8 mouse cellular contexts compared by ENCODE assay signal in genomic region chr5:143328690-143329495, GRCm38 (mm10). TPM values are rescaled to one million over a fixed set of nuclear protein-coding genes. Genes with fewer than 3 reads are reported as not detected.
DNase-seq lines count a peak whose midpoint lies in the region; ATAC-seq and TF ChIP-seq lines count a peak whose summit lies in the region.

Gene Zdhhc4 (minus strand): TSS chr5:143329256.

- peaks cover 0 to 6% of the 10 kb centered on the region in 2 experiments; a peak in 1 of 4 replicates for H3K36me3 ChIP-seq in MEL (ENCODE audit: control insufficient read depth in 1 of 2, insufficient read depth in 2 of 2, low read length in 2 of 2)
- H3K36me3 ChIP-seq in forebrain, postnatal 0 days (ENCODE audit: insufficient read depth), result peaks cover 27% of the 10 kb centered on the region
- peaks cover 31% of the 10 kb centered on the region for H3K36me3 ChIP-seq in lung, embryonic 15.5 days

- peak; percentile 89 for ATAC-seq in forebrain, postnatal 0 days
- ATAC-seq in lung, embryonic 15.5 days (ENCODE audit: borderline replicate concordance, extremely low read depth, low FRiP score, low TSS enrichment), result peak; percentile 71; the same call in 1 of the 2 replicates

- H3K27me3 ChIP-seq in MEL (ENCODE audit: control insufficient read depth in 1 of 2, insufficient read depth in 2 of 2, low read length in 2 of 2), result no peaks in the 10 kb centered on the region
- no peaks in the 10 kb centered on the region for H3K27me3 ChIP-seq in cerebellum, adult 2 months (ENCODE audit: control insufficient read depth, insufficient read depth, low read length)
- H3K27me3 ChIP-seq in forebrain, postnatal 0 days (ENCODE audit: insufficient read depth, low read length), result no peaks in the 10 kb centered on the region
- no peaks in the 10 kb centered on the region for H3K27me3 ChIP-seq in lung, embryonic 15.5 days

- TF ChIP-seq EP300 in MEL (IDR thresholded peaks at IDR 0.05; ENCODE audit: low read depth in 1 of 2, low read length in 2 of 2), result peak in 1 of 2 experiments; percentile 26; a peak in 1 of 4 replicates

- TF ChIP-seq RAD21 in MEL (IDR thresholded peaks at IDR 0.05; ENCODE audit: low read depth, low read length), result no peak

- DNase-seq in MEL (ENCODE audit: low read depth, low spot score), result peak; percentile 91
- DNase-seq in cerebellum, adult 2 months, result peak; percentile 91 to 94
- DNase-seq in forebrain, postnatal 0 days, result peak; percentile 96
- DNase-seq in heart, postnatal 4 days, result peak; percentile 93
- DNase-seq in layer of hippocampus, adult 8-10 months (ENCODE audit: low spot score in 2 of 2), result peak; percentile 82 to 84
- DNase-seq in ovary, adult 18-20 months (ENCODE audit: low spot score), result peak; percentile 80
- peak; percentile 91 for DNase-seq in thymus, postnatal 0 days (ENCODE audit: low spot score)

- WGBS in cerebellum, adult 2 months, result under 1% methylated on average over 57 of the region's 57 CpGs
- 1% methylated on average over 57 of the region's 57 CpGs for WGBS in forebrain, postnatal 0 days
- under 1% methylated on average over 57 of the region's 57 CpGs for WGBS in lung, embryonic 15.5 days

- peak within 1 kb of the TSS; percentile 91 for H3K4me2 ChIP-seq in forebrain, postnatal 0 days (ENCODE audit: low read depth)
- H3K4me2 ChIP-seq in lung, embryonic 15.5 days, result peak within 1 kb of the TSS; percentile 86

- peaks cover 19% of the 10 kb centered on the region for H3K79me2 ChIP-seq in MEL (ENCODE audit: control insufficient read depth, insufficient read depth, low read length, poor library complexity)

- H3K9me3 ChIP-seq in MEL (replicated peaks; ENCODE audit: insufficient read depth, low read length), result no peaks in the 10 kb centered on the region
- no peaks in the 10 kb centered on the region for H3K9me3 ChIP-seq in forebrain, postnatal 0 days (ENCODE audit: low read length)
- H3K9me3 ChIP-seq in lung, embryonic 15.5 days, result no peaks in the 10 kb centered on the region

- H3K4me1 ChIP-seq in MEL (ENCODE audit: control insufficient read depth in 1 of 2, insufficient read depth in 2 of 2, low read length in 2 of 2), result peaks cover 0 to 17% of the 10 kb centered on the region in 2 experiments; a peak in 2 of 4 replicates
- H3K4me1 ChIP-seq in cerebellum, adult 2 months (ENCODE audit: control insufficient read depth, insufficient read depth, low read length), result no peaks in the 10 kb centered on the region
- peaks cover 4% of the 10 kb centered on the region; the same call in 1 of the 2 replicates for H3K4me1 ChIP-seq in forebrain, postnatal 0 days (ENCODE audit: insufficient read depth)
- H3K4me1 ChIP-seq in lung, embryonic 15.5 days, result peaks cover 16% of the 10 kb centered on the region

- peak within 1 kb of the TSS; percentile 92 for H3K9ac ChIP-seq in MEL (ENCODE audit: control insufficient read depth, low read depth, low read length, poor library complexity, severe bottlenecking)
- H3K9ac ChIP-seq in forebrain, postnatal 0 days, result peak within 1 kb of the TSS; percentile 90
- peak within 1 kb of the TSS; percentile 71 for H3K9ac ChIP-seq in lung, embryonic 15.5 days

- H3K4me3 ChIP-seq in MEL (ENCODE audit: control insufficient read depth in 1 of 2, insufficient read depth in 1 of 2, low read depth in 2 of 2, low read length in 2 of 2), result peak within 1 kb of the TSS; percentile 82 to 94
- peak within 1 kb of the TSS; percentile 71 for H3K4me3 ChIP-seq in cerebellum, adult 2 months (replicated peaks; ENCODE audit: insufficient read depth, low read depth, low read length)
- H3K4me3 ChIP-seq in forebrain, postnatal 0 days (ENCODE audit: low read depth, low read length), result peak within 1 kb of the TSS; percentile 95
- H3K4me3 ChIP-seq in lung, embryonic 15.5 days, result peak within 1 kb of the TSS; percentile 63

- no peak for TF ChIP-seq CTCF in MEL (IDR thresholded peaks at IDR 0.05 in 2 of 3, conservative IDR thresholded peaks at IDR 0.05 in 1 of 3; ENCODE audit: control insufficient read depth in 1 of 3, insufficient read depth in 1 of 3, low read depth in 2 of 3, low read length in 3 of 3, poor library complexity in 1 of 3, severe bottlenecking in 1 of 3)
- TF ChIP-seq CTCF in cerebellum, adult 2 months (IDR thresholded peaks at IDR 0.05; ENCODE audit: borderline replicate concordance, insufficient read depth, low read depth, low read length), result no peak
- no peak for TF ChIP-seq CTCF in forebrain, postnatal 0 days (IDR thresholded peaks at IDR 0.05; ENCODE audit: low read depth)

- peak; percentile 79 to 93 for TF ChIP-seq POLR2A in MEL (IDR thresholded peaks at IDR 0.05; ENCODE audit: control insufficient read depth in 1 of 2, insufficient read depth in 1 of 2, low read depth in 1 of 2, low read length in 2 of 2, poor library complexity in 1 of 2)
- peak; percentile 66; the same call in 1 of the 2 replicates for TF ChIP-seq POLR2A in cerebellum, adult 2 months (IDR thresholded peaks at IDR 0.05; ENCODE audit: borderline replicate concordance, insufficient read depth, low read length)

- H3K27ac ChIP-seq in MEL (ENCODE audit: control insufficient read depth, low read depth, low read length), result peak within 1 kb of the TSS; percentile 81
- no peak within 1 kb of the TSS; the same call in 1 of the 2 replicates for H3K27ac ChIP-seq in cerebellum, adult 2 months (ENCODE audit: insufficient read depth, low read length)
- H3K27ac ChIP-seq in forebrain, postnatal 0 days (ENCODE audit: low read depth, low read length), result peak within 1 kb of the TSS; percentile 80; the same call in 1 of the 2 replicates
- H3K27ac ChIP-seq in lung, embryonic 15.5 days, result peak within 1 kb of the TSS; percentile 69

TF ChIP-seq in MEL, 35 proteins besides CTCF, POLR2A, EP300 and RAD21:
- TF ChIP-seq MAFK (IDR thresholded peaks at IDR 0.05; ENCODE audit: borderline replicate concordance, low read depth, low read length) (no peak), CHD1 (IDR thresholded peaks at IDR 0.05; ENCODE audit: low read depth, low read length) (no peak), GABPA (IDR thresholded peaks at IDR 0.05; ENCODE audit: low read depth, low read length) (no peak), CHD2 (IDR thresholded peaks at IDR 0.05; ENCODE audit: low read length) (no peak), JUND (IDR thresholded peaks at IDR 0.05; ENCODE audit: low read depth, low read length) (peak; percentile 69; the same call in 1 of the 2 replicates), TCF12 (IDR thresholded peaks at IDR 0.05; ENCODE audit: low read depth, low read length) (peak; percentile 60; the same call in 1 of the 2 replicates), MXI1 (IDR thresholded peaks at IDR 0.05; ENCODE audit: low read depth, low read length) (peak; percentile 79), ZC3H11A (IDR thresholded peaks at IDR 0.05; ENCODE audit: low read depth, low read length) (peak; percentile 25; the same call in 1 of the 2 replicates), HCFC1 (IDR thresholded peaks at IDR 0.05; ENCODE audit: low read depth, low read length) (peak; percentile 97), KAT2A (conservative IDR thresholded peaks at IDR 0.05; ENCODE audit: low read depth, low read length) (peak; percentile 88), ELF1 (IDR thresholded peaks at IDR 0.05; ENCODE audit: low read depth, low read length) (peak; percentile 97), UBTF (IDR thresholded peaks at IDR 0.05; ENCODE audit: borderline replicate concordance, insufficient read depth, low read depth, low read length) (0 out of 2 replicates have a peak, but pooled peaks have one; percentile 45), TBP (IDR thresholded peaks at IDR 0.05; ENCODE audit: low read depth, low read length) (peak; percentile 78), POLR2AphosphoS2 (IDR thresholded peaks at IDR 0.05; ENCODE audit: low read length) (peak; percentile 86; the same call in 1 of the 2 replicates), RCOR1 (IDR thresholded peaks at IDR 0.05; ENCODE audit: low read depth, low read length) (peak; percentile 52; the same call in 1 of the 2 replicates), ETS1 (IDR thresholded peaks at IDR 0.05; ENCODE audit: low read depth, low read length) (no peak), ZMIZ1 (IDR thresholded peaks at IDR 0.05; ENCODE audit: low read depth, low read length) (peak; percentile 76; the same call in 1 of the 2 replicates), NELFE (IDR thresholded peaks at IDR 0.05; ENCODE audit: low read depth, low read length) (peak; percentile 95), USF2 (IDR thresholded peaks at IDR 0.05; ENCODE audit: borderline replicate concordance in 1 of 2, insufficient read depth in 1 of 2, low read depth in 1 of 2, low read length in 2 of 2) (no peak), TAL1 (IDR thresholded peaks at IDR 0.05; ENCODE audit: low read length) (no peak), ZNF384 (IDR thresholded peaks at IDR 0.05; ENCODE audit: low read depth, low read length) (no peak), MYC (IDR thresholded peaks at IDR 0.05; ENCODE audit: low read depth, low read length) (no peak; the same call in 1 of the 2 replicates), MYB (IDR thresholded peaks at IDR 0.05; ENCODE audit: low read depth, low read length) (peak; percentile 67), POLR2AphosphoS5 (IDR thresholded peaks at IDR 0.05; ENCODE audit: borderline replicate concordance, low read depth, low read length) (no peak), SMC3 (IDR thresholded peaks at IDR 0.05; ENCODE audit: low read depth, low read length) (no peak), MAZ (IDR thresholded peaks at IDR 0.05; ENCODE audit: low read depth, low read length) (peak; percentile 79; the same call in 1 of the 2 replicates), E2F4 (IDR thresholded peaks at IDR 0.05; ENCODE audit: borderline replicate concordance, low read depth, low read length) (no peak), GATA1 (IDR thresholded peaks at IDR 0.05; ENCODE audit: low read depth, low read length) (no peak), USF1 (IDR thresholded peaks at IDR 0.05; ENCODE audit: low read depth, low read length) (no peak), SIN3A (IDR thresholded peaks at IDR 0.05; ENCODE audit: low read length) (peak; percentile 97)

RNA-seq across cellular contexts. Expression of gene Zdhhc4, which starts in this region (rescaled TPM):
- total RNA-seq in MEL (2012; rRNA removed), result 16.2 and 17.6 TPM in 2 replicates
- 10 to 100 TPM in 1 of 2 experiments, not detected in 1; 62.1 TPM for polyA plus RNA-seq in MEL (2012; ENCODE audit: insufficient read depth in 1 of 2, insufficient read length in 2 of 2, low read depth in 1 of 2, low replicate concordance in 2 of 2, missing spikeins in 1 of 2)
- polyA plus RNA-seq in cerebellum, adult 2 months (2012; rRNA removed), result 68.3 and 69.7 TPM in 2 replicates
- total RNA-seq in forebrain, postnatal 0 days (2014; rRNA removed), result 45.1 and 62.6 TPM in 2 replicates
- 94.0 and 97.3 TPM in 2 replicates for polyA plus RNA-seq in forebrain, postnatal 0 days (2015; fragmentation: Nextera tagmentation; extraction: Ambion mirVana)
- 10 to 100 TPM; 35.6 to 37.3 TPM for total RNA-seq in heart, postnatal 4 days (2021)
- 10 to 100 TPM; 50.4 to 57.0 (median 54.1) TPM for total RNA-seq in layer of hippocampus, adult 8-10 months (2022)
- 71.9 and 73.0 TPM in 2 replicates for polyA plus RNA-seq in lung, embryonic 15.5 days (2015; fragmentation: Nextera tagmentation; extraction: Ambion mirVana)
- 88.6 and 97.2 TPM in 2 replicates for polyA plus RNA-seq in thymus, postnatal 0 days (2015; fragmentation: Nextera tagmentation; extraction: Ambion mirVana)
